Mouse (Mus musculus) midbrain, embryonic 16.5 days (tissue): ENCODE data around the gene Map4. TPM values are rescaled to one million over a fixed set of nuclear protein-coding genes. Genes with fewer than 3 reads are reported as not detected.

Experiments
- ATAC-seq: fragments of 200-750 bp; cut with Nextera tagmentation; 2 replicates; pipeline ENCODE4 v1.8.0; 2017; ENCODE audit warnings: moderate TSS enrichment
- H3K27ac ChIP-seq: fragments of 300-500 bp; sonication (generic); 2 replicates; pipeline ENCODE4 v1.5.1; 2014; ENCODE audit warnings: mild to moderate bottlenecking, low read length, mixed read lengths
- H3K27me3 ChIP-seq: fragments of 300-500 bp; sonication (generic); 2 replicates; pipeline ENCODE4 v1.6.1; 2014; ENCODE audit warnings: low read depth, low read length, mixed read lengths; ENCODE audit not compliant: control insufficient read depth, insufficient read depth
- H3K36me3 ChIP-seq: fragments of 300-500 bp; sonication (generic); 2 replicates; pipeline ENCODE4 v1.6.1; 2014; ENCODE audit warnings: mild to moderate bottlenecking, low read length, moderate library complexity, mixed read lengths; ENCODE audit not compliant: control insufficient read depth, insufficient read depth
- H3K4me1 ChIP-seq: fragments of 300-500 bp; sonication (generic); 2 replicates; pipeline ENCODE4 v1.6.1; 2014; ENCODE audit warnings: mild to moderate bottlenecking, low read length, mixed read lengths; ENCODE audit not compliant: control insufficient read depth, insufficient read depth
- H3K4me2 ChIP-seq: fragments of 300-500 bp; sonication (generic); 2 replicates; pipeline ENCODE4 v1.6.1; 2014; ENCODE audit warnings: mild to moderate bottlenecking, low read length, mixed read lengths
- H3K4me3 ChIP-seq: fragments of 300-500 bp; sonication (generic); 2 replicates; pipeline ENCODE4 v1.5.1; 2014; ENCODE audit warnings: low read depth, mild to moderate bottlenecking, low read length, moderate library complexity, mixed read lengths
- H3K9ac ChIP-seq: fragments of 300-500 bp; sonication (generic); 2 replicates; pipeline ENCODE4 v1.6.1; 2014; ENCODE audit warnings: low read depth, low read length, mixed read lengths
- H3K9me3 ChIP-seq: fragments of 300-500 bp; sonication (generic); replicated peaks from 2 replicates; pipeline ENCODE4 v1.6.1; 2014; ENCODE audit warnings: mild to moderate bottlenecking, low read length, mixed read lengths; ENCODE audit not compliant: control insufficient read depth, poor library complexity, severe bottlenecking
- WGBS: fragments of 180-500 bp; shearing (Covaris S2); extraction: QIAGEN DNeasy Blood & Tissue Kit; methylation state at CpG from one replicate; pipeline ENCODE4 v1.1.7; 2014; 5-methylcytosine and 5-hydroxymethylcytosine counted together
- polyA plus RNA-seq: library from polyadenylated mRNA; unstranded; fragments of >200 nt; fragmentation: Nextera tagmentation; extraction: Ambion mirVana; gene quantifications from 2 replicates; pipeline ENCODE4 v1.2.1, GENCODE M21; 2015

Gene Map4
- 211 and 213 TPM in 2 replicates for polyA plus RNA-seq

DNA sequence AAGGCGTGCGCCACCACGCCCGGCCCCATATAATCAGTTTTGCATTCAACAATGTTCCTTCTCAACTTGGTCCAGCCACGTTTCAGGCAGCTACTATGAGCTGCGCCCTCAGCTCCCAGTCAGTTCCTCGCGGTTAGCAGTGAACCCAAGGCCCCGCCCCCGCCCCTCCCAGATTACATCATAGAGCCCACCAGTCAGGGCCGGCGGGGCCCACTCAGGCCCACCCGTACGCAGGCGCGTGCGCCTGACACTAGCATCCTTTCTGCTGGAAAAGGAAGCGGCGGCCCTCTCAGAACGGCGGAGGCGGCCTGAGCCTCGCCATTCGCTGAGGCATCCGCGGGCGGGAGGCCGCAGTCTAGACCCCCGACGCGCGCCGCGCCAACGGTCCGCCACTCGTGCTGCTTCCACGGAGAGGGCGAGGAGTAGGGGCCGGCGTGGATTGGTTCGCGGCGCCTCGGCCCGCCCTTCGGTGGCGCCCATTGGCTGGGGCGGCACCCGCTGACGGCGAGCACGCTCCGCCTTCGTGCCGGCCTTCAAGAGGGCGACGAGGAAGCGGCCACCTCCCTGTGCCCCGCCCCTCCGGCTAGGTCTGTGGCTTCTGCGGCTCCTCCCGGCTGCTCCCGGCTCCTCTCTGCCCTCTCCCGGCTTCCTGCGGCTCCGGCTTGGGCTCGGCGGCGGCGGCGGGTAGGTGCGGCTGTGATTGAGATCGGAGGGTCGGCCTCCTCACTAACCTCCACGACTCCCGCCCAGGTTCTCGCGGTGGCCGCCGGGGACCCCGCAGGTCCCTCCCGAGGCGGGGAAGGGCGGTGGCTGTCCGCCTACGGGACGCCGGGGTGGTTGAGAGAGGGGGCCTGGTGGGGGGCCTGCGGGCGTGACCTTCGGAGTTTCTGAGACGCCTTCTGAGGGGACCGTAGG, at the start of gene Map4:
Gene Map4, plus strand, starts transcription at position 204 of the 915 bp plus-strand sequence.
- Histone ChIP-seq H3K9ac (peak within 1 kb of the TSS; percentile 92), H3K36me3 (no peaks in the 10 kb centered on the region), H3K27ac (peak within 1 kb of the TSS; percentile 88), H3K4me1 (peaks cover 6% of the 10 kb centered on the region), H3K27me3 (no peaks in the 10 kb centered on the region), H3K9me3 (no peaks in the 10 kb centered on the region), H3K4me3 (peak within 1 kb of the TSS; percentile 97), H3K4me2 (peak within 1 kb of the TSS; percentile 89)
- WGBS = under 1% methylated on average over 72 of the region's 94 CpGs
- ATAC-seq = peak; percentile 99

DNA sequence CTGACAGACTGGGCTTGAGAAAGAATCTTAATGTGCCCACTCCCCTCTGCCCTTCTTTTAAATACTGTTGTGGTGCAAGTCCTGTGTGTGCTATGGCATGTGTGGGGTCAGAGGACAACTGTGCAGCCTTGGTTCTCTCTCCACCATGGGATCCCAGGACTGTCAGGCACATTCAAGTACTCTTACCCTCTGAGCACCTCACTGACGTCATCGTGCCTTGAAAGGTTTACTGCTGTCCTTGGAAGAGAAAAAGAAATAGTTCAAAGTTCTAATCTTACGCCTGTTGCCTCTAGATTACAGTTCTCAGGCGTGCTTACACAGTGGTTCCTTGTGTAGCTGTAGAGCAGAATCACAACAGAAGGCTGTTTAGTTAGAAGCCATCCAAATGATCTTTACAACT, 45.0 kb upstream of the Map4 start:
- H3K27me3 ChIP-seq = no peaks in the 10 kb centered on the region
- no peaks in the 10 kb centered on the region for H3K9me3 ChIP-seq
- WGBS = 89% methylated on average over 4 of the region's 4 CpGs
- peaks cover 30% of the 10 kb centered on the region for H3K36me3 ChIP-seq
- H3K4me3 ChIP-seq = no peak overlapping the region
- H3K9ac ChIP-seq = no peak overlapping the region
- H3K27ac ChIP-seq = no peak overlapping the region
- H3K4me1 ChIP-seq = no peaks in the 10 kb centered on the region
- ATAC-seq = no peak
- H3K4me2 ChIP-seq = no peak overlapping the region

DNA sequence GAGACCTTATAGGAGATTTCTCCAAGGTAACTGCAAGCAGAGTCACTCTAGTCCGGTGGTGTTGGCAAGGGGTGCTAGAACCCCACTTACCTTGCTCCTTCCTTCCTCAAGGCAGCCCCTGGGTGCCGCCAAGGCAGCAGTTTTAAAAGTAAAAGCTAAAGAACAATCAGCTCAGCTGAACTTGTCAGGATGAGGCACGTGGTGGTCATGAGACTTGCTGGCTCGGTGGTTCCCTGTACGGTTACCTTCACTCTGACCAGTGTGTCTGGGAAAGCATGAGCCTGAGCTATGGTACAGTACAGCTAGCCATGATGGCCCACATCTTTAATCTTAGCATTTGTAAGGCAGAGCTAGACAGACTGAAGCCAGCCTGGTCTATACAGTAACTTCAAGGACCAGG, 43.9 kb upstream of the Map4 start:
- no peak for ATAC-seq
- 95% methylated on average over 5 of the region's 5 CpGs for WGBS

DNA sequence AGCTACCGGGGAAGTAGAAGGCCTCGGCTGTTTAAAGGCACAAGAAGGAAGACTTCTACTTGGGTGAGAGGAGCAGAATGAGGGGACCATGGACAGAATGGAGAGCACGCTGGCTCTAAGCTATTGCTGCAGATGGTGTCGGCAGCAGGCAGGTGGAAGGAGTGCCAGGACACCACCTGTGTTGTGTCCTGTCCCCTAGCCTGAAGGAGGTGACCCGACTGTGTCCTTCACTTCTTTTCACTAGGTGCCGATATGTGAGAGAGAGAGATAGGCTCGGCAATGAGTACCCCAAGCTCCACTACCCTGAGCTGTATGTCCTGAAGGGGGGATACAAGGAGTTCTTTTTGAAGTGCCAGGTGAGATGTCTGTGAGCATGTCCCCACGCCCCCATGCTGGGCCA, 39.8 kb upstream of the Map4 start:
- Histone ChIP-seq H3K27ac (no peak overlapping the region), H3K36me3 (peaks cover 22% of the 10 kb centered on the region), H3K4me1 (no peaks in the 10 kb centered on the region), H3K4me3 (no peak overlapping the region), H3K27me3 (no peaks in the 10 kb centered on the region), H3K9me3 (no peaks in the 10 kb centered on the region), H3K9ac (no peak overlapping the region), H3K4me2 (no peak overlapping the region)
- WGBS = 92% methylated on average over 8 of the region's 8 CpGs
- no peak for ATAC-seq

More for the DNA sequence above, 43.9 kb upstream of the Map4 start:
- H3K27me3 ChIP-seq = no peaks in the 10 kb centered on the region
- H3K27ac ChIP-seq = no peak overlapping the region
- no peaks in the 10 kb centered on the region for H3K9me3 ChIP-seq
- H3K36me3 ChIP-seq = peaks cover 36% of the 10 kb centered on the region
- no peak overlapping the region for H3K9ac ChIP-seq
- no peak overlapping the region for H3K4me2 ChIP-seq
- H3K4me3 ChIP-seq = no peak overlapping the region
- no peaks in the 10 kb centered on the region for H3K4me1 ChIP-seq

DNA sequence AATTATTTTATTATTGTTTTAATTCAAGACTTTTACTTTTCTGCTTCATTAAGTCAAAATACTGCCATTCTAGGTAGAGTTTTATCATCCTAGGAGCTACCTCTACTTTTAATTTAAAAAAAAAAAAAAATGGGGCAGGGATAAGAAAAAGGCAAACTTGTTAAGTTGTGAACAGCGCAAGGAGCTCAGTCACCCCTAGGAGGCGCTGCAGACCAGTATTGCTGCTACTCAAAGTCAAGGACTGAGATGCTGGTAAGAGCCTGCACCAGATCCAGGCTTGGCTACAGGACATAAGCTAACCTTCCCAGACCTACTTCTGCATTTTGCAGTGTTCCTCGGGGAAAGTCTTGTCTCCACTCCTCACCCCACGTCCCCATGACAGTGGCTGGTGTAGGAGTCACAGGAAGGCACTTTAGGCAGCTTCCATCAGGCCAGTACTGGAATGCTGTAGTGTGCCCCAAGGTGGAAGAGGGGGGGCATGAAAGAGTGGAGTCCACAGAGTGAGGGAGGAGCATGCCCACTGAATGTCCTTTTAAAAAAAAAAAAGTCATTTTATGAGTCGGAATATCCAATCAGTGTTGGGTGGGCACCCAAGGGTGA, 38.5 kb upstream of the Map4 start:
- Histone ChIP-seq H3K36me3 (peaks cover 22% of the 10 kb centered on the region), H3K9ac (no peak overlapping the region), H3K4me2 (no peak overlapping the region), H3K4me3 (no peak overlapping the region), H3K27me3 (no peaks in the 10 kb centered on the region), H3K9me3 (no peaks in the 10 kb centered on the region), H3K27ac (no peak overlapping the region), H3K4me1 (no peaks in the 10 kb centered on the region)
- 66% methylated on average over 5 of the region's 5 CpGs for whole genome bisulfite sequencing
- peak; percentile 29; the same call in 1 of the 2 replicates for ATAC-seq

DNA sequence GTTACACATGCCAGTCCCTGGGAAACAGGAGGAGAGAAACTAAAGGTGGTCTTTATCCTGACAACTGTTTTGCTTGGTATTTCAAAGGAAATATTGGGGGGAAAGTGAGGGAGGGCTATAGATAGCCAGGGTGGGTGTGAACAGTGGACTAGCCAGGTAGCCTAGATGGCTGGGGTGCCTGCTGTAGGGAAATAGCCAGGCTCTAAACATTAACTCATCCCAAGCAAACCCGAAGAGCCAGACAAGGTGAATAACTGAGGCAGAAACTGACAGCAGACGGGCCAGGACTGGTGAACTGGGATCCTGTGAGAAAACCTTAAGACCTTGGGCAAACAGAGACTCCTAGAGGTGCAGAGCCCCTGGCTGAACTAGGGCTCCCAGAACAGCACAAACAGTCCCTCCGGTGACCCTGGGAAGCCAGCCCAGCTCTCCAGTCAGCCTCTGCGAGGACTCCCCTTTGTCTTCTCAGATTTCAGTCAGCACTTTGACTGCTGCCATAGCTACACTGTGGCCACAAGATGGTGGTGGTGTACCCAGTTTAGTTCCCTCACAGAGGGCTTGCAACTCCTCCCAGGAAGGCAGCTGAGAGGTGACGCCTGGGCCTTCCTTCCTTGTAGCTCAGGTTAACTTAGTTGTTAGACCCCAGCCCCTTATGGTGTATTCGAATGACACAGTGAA, 36.7 kb upstream of the Map4 start:
- 33% methylated on average over 6 of the region's 6 CpGs for WGBS
- H3K9ac ChIP-seq = peak overlapping the region; percentile 47; the same call in 1 of the 2 replicates

DNA sequence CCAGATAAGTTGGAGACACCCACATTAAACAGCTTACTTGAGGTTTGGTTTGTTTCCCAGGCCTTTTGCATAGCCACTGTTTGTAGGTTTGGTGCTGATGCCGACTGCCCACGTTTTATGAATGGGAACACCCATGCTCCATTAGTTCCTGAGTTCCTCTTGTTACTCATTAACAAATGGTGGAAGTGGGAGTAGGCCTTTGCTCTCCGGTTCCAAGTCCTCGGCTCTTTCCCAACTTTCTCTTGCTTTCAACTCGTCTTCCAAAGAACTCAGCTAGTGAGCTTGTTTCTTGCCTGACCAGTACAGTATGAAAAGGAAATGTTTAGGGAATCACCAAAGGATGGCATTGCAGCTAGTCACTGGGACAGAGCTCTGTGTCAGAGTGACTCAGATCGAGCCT, 35.7 kb upstream of the Map4 start:
- Histone ChIP-seq H3K9me3 (no peaks in the 10 kb centered on the region), H3K27ac (no peak overlapping the region), H3K9ac (no peak overlapping the region), H3K4me3 (no peak overlapping the region), H3K4me2 (no peak overlapping the region), H3K36me3 (peaks cover 11% of the 10 kb centered on the region), H3K4me1 (no peaks in the 10 kb centered on the region), H3K27me3 (no peaks in the 10 kb centered on the region)
- 89% methylated on average over 6 of the region's 6 CpGs for WGBS
- ATAC-seq = no peak

More for the DNA sequence above, 36.7 kb upstream of the Map4 start:
- Histone ChIP-seq H3K4me1 (no peaks in the 10 kb centered on the region), H3K27ac (peak overlapping the region; percentile 54), H3K4me3 (no peak overlapping the region), H3K27me3 (no peaks in the 10 kb centered on the region), H3K36me3 (peaks cover 13% of the 10 kb centered on the region), H3K9me3 (no peaks in the 10 kb centered on the region), H3K4me2 (no peak overlapping the region)
- peak; percentile 85 for ATAC-seq

DNA sequence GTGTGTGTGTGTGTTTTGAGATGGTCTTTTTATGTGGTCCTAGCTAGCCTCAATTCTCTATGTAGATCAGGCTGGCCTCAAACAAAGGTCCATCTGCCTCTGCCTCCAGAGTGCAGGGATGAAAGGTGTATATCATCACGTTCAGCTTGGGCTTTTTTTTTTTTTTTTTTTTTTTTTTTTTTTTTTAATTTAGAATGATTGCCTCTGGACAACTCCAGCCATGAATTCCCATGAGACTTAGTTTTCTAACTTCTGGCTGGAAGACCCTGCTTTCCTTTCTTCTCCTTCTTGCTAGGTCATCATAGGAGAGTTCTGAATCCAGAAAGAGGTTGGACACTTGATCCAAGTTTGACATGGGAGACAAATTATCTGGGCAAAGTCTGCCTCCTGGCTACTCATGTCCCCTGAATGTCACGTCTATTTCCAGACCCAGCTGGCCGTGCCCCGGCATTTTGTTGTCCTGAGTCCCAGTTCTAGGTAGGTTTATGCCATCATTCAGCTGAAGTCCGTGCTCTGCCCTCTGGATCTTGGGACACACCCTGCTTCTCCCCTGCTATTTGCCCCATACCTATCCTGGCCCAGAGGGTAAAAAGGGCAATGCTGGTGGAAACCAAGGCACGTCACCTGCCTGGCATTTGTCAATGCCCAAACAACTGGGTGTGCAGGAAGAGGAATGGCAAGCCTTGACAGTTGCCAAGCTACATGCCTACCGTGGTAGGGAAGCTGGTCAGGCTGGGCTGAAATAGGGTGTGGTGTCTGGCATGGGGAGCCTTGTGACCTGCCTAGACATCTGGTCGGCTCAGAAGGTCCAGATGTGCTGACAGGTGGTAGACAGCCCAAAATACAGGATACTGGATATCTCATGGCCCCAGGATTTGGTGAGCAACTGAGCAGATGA, 34.8 kb upstream of the Map4 start:
- Histone ChIP-seq H3K9ac (no peak overlapping the region), H3K9me3 (no peaks in the 10 kb centered on the region), H3K27ac (no peak overlapping the region), H3K36me3 (peaks cover 4% of the 10 kb centered on the region; the same call in 1 of the 2 replicates), H3K4me2 (no peak overlapping the region), H3K4me3 (no peak overlapping the region), H3K4me1 (no peaks in the 10 kb centered on the region), H3K27me3 (no peaks in the 10 kb centered on the region)
- ATAC-seq = no peak
- WGBS = 89% methylated on average over 8 of the region's 8 CpGs
